Mouse (Mus musculus): ENCODE results near the gene Zc3h12b.

Zc3h12b gene

DNA sequence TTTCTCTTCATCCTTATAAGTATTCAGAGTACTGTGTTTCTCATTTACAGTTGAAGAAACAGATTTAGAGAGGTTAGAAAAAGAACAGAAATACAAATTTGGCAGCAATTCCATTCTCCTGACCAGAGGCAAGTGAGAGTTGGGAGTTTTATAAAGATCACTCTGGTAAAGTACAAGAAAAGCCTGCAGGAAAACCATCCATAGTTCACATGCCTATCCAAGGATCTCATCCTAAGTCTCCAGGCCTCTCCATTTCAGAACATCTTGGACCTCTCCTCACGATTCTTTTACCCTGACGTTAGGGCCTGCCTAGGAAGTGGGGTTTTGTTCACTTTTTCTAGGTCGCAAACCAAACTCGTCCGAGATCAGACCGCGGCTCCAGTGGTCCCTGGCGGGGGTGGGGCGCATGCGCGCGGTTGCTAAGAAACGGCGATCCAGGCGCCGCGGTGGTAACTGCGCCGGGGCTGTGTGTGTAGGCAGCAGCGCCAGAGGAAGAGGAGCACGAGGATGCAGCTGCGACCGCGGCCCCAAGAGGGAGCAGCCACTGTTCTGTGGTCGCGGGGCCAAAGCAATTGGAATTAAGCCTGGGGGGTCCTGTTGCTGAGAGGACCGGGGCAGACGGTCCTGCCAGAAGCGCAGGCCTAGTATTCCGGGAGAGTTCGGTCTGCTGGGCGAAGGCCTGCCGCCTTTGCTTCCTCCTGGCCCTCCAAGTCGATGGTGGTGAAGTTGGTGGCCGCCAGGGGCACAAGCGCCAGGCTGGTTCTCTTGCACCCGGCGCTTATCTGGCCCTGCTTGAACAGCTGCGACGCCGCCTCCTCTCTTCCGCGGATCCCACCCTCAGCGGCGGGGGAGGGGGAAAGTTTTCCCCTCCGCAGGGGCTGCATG lies at the start of gene Zc3h12b:
TSS of gene Zc3h12b (plus strand) at position 452 of the 885 bp plus-strand sequence.
- DNase-seq, result peak; percentile 61 to 73

- no peak for DNase-seq
Observed at GRCm38 (mm10) chrX:95682206-95682605, 29.3 kb upstream of the Zc3h12b start.

DNA sequence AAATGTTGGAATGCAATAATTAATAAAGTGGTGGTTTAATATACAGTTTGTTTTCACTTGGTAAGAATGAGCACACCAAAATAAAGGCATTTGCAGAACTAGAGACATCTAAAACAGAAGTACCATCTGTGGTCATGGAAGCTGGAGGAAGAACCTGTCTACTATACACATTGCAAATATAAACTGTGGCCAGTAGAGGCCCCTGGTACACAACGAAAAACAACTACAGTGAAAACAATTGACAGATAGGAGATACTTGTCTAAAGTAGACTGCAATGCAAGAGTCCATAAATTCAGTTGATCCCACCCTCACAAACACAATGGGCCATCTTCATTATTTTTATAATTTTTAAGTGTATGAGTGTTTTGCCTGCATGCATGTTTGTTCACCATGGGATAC lies 24.4 kb upstream of the Zc3h12b start:
- DNase-seq, result no peak

DNA sequence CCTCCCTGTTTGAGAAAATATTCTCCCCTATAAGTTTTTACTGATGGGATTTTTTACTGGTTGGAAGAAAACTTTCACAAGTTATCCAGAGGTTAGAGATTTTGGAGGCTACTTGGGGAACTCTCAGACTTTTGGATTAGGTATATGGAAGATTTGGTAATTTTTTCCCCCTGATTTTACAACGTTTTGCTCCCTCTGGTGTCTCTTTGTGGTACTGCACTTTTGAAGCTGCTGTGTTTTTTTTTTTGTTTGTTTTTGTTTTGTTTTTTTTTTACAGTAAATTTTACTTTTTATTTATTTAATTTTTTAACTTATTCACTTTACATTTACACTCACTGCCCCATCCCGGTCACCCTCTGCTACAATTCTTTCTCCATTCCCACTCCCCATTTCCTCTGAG lies 26.8 kb downstream of the Zc3h12b start:
- peak in 1 of 2 experiments; percentile 31 for DNase-seq

DNA sequence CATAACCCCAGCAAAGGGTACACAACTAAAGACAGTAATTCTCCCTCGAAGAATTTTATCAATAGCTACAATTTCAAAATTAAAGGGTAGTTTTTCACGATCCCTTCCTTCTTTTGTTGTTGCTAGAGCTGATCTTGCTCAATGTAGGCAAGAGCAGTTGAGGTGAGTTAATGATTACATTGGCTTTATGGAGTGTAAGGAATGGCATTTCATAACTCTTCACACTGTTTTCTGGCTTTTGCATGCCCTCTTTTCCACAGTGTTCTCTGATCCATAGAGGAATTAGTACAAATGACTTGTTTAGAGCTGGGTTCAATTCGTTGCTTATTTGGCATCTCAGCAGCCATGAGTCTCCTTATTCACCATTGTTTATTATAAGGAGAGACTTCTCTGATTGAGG lies 84.4 kb downstream of the Zc3h12b start:
- no peak for DNase-seq

DNA sequence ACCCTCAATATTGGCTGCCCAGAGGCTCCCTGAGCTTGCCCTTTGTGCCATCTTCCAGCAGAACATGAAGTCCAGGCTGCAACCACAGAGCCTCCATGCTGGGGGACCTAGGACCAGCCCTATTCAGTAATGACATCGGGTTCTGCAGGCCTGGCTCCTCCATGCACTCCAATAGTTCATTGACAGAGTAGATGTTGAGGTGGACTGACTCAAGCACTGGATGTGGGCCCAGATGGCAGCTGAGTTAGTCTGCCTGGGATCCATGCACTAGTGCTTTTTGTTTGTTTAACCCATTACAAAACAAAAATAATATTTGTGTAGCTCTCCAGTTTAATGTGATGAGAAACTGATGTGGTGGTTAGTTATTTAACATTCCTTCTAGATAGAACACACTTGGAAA lies 90.3 kb downstream of the Zc3h12b start:
- DNase-seq, result no peak

DNA sequence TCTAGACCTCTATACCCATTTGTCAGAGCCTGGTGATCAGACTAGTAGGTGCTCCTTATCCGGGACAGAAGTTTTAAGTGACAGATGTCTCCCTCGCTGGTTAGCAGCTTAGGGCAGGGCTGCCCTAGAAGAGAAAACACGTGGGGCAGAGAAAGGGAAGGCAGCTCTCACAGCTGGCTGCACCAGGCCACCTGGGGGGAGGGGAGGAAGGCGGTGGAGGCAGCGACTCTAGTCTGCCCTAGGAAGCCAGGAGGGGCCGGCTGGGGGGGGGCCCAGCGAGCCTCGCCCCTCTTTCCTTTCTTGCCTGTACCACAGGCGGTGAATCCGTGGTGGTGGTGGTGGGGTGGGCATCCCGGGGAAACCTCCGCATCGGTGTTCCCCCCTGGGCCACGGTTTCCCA lies 141.3 kb downstream of the Zc3h12b start:
- no peak for DNase-seq

- DNase-seq, result no peak
Observed at GRCm38 (mm10) chrX:95881111-95881510, 169.6 kb downstream of the Zc3h12b start.

DNA sequence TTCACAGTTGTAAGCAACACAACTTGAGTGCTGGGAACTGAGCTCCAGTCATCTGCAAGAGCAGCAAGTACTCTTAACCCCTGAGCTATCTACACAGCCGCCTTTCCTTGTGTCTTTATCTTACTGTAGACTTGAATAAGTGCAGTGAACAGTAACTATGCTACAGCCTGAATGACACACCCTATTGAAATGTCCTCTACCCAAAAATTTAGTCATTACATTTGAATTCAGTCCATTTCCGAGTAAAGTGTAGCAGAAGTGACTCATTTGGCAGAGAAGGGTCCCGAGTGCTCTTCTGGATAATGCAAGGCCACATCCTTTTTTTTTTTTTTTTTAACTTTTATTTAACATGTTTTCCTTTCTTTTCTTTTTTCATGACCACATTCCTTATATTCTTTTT lies 191.2 kb downstream of the Zc3h12b start:
- DNase-seq, result no peak

GRCm38 (mm10) chrX:95935481-95935880 lies 224.0 kb downstream of the Zc3h12b start:
- no peak for DNase-seq

DNA sequence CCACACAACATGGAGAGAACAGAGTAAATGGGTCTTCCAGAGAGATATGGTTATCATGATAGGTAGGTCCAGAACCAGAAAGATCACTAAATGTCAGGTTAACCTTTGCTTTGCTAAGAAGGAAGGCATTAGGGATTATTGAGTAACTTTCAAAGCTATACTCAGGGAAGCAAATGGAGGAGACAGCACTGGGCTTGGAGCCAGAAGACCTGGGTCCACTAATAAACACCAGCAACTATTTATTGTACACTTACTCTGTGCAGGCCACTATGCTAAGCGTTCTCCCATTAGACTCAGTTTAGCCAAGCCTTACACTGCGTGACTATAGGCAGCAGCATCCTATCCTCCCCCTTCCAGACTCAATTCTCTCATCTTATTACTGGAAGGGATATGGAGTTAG lies 234.0 kb downstream of the Zc3h12b start:
- DNase-seq, result peak; percentile 48 to 54

DNA sequence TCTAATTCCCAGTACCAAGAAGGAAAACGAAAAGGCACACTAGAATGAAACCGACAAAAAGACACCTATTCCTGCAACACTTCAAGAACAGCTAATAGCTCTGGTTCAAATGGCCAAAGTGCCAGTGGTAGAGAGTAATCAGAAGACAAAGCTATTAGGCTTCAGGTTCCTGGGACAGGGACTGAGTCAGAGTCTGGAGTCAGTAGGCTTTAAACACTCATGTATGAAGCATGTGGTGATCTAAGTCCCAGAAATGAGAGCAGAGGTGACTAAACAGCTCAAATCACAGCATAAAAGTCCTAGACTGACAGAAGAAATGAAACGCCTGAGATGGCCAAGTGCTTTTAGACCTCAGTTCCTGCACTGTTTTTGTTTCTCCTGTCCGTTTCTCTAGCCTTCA lies 236.7 kb downstream of the Zc3h12b start:
- no peak for DNase-seq

DNA sequence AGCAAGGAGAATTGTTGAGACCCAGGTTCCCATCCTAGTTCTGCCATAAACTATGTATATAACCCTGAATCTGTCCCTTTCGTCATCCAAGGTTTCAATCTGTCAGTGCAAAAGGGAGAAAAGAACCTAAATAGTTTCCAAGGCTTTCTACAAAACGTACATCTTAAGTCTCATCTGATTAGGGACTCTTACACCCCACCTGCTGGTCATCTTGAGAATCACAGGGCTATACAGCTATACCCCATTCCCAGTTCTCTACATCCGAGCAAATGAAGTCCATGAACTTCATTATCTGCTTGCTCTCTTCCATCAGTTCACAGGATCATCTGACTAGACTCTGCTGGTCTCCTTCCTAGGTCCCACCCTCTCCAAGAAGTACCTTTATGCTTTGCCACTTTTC lies 239.3 kb downstream of the Zc3h12b start:
- DNase-seq, result peak in 1 of 2 experiments; percentile 71

DNA sequence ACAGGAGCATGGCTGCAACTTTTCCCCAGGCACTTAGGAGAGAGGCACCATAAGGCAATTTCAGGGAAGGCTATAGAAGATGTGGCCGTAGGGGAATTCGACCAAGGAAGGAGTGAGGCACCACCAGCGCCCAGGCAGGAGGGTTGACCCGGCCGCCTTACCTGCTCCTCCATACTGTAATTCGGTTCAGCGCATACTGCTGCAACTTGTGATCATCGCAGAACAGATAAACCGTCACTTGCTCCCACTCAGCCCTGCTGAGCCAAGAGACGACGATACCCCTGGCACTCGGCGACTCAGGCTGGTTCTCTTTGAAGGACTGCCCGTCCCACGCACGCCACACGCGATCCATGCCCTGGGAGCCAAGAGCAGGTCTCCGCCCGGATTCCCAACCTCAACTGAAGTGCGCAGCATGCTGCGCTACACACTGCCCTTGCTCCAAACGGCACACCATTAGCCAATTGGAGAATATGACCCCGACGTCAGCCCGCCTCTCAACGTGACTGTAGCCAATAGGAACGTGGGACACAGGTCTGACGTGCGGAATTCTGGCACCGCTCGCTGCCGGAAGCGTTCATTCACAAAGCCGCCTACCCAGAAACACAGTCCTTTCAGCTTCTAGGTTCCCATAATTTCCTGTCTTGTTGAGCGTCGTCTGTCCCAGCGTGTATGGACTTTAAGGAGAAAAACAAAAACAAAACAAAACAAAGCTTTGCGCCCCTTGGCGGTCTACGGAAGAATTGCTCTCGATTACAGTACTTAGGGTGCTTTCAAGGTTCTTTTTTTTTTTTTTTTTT lies 245.2 kb downstream of the Zc3h12b start, which contains the start of gene Las1l:
TSS of gene Las1l (minus strand) at position 466 of the 797 bp plus-strand sequence.
- peak; percentile 92 to 95 for DNase-seq

DNA sequence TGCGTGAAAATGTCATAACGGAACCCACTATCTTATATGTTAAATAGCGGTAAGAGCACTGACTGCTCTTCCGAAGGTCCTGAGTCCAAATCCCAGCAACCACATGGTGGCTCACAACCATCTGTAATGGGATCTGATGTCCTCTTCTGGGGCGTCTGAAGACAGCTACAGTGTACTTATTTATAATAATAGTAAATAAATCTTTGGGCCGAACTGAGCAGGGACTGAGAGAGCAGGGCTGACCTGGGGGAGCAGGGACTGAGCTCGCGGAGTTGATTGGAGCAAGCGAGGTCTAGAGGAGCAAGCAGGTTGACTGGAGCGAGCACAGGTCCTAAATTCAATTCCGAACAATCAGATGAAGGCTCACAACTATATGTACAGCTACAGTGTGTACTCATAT lies 246.0 kb downstream of the Zc3h12b start:
- peak in 1 of 2 experiments; percentile 2 for DNase-seq

- DNase-seq, result no peak
Observed at GRCm38 (mm10) chrX:95963366-95963765, 251.9 kb downstream of the Zc3h12b start.

- no peak for DNase-seq
Observed at GRCm38 (mm10) chrX:95965036-95965435, 253.6 kb downstream of the Zc3h12b start.

DNA sequence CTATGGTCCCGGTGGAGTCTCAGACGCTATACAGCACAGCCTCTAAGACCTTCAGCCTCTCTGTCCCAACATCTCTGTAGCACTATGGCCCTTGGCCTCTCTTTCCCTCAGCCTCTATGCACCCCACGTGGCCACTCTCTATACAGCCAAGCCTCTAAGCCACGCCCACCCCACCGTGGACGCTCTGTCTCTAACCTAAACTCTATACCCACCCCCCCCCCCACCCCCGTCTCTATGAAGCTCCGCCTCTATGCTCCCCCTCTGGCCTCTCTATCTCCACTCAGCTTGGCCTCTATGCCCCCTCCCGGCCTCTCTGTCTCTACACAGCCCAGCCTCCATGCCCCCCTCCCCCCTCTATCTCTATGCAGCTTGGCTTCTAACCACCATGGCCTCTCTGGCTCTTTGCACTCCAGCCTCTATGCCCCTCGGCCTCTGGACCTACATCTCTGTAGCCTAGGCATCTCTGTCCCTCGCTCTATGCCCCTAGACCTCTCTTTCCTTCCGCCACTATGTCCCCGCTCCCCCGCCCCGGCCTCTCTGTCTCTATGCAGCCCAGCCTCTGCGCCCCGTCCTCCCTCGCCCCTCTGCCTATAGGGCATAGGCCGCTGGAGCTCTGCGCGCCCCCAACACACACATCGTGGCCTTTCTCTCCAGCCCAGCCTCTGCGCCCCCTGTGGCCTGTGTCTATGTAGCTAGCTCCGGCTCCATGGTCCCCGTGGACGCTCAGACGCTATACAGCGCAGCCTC lies 256.5 kb downstream of the Zc3h12b start:
- peak; percentile 45 to 70 for DNase-seq

DNA sequence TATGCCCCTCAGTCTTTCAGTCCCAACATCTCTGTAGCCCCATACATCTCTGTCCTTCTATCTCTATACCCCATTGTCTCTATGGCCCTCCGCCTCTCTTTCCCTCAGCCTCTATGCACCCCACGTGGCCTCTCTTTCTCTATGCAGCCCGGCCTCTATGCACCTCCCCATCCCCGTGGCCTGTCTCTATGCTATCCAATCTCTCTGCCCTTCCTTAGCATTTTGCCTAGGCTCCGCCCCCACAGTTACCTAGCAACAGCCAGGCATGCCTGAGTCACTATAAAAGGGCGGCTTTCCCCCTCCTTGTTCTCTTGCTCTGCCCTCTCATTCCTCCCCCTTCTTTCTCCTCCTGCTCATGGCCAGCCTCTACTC lies 257.1 kb downstream of the Zc3h12b start:
- DNase-seq, result peak; percentile 81 to 89

DNA sequence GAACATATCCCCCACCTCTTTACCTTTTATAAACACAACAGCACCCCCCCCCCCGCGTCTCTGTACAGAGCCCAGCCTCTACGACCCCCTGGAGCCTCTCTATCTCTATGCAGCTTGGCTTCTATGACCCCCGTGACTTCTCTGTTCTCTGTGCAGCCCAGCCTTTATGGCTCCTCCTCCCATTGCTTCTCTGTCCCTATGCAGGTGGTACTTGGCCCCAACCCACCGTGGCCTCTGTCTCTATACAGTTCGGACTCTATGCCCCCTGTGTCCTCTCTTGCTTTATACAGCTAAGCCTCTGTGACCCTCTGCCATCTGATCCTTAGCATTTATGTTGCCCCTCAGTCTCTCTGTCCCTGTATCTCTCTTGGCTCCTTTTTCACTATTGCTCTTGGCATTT lies 257.6 kb downstream of the Zc3h12b start:
- DNase-seq, result no peak

- no peak for DNase-seq
Observed at GRCm38 (mm10) chrX:95969936-95970335, 258.5 kb downstream of the Zc3h12b start.

All from kidney, postnatal 25 days (tissue).